Mouse (Mus musculus): Measurements from ENCODE around the gene Satb2. TPM values are rescaled to one million over a fixed set of nuclear protein-coding genes. Genes with fewer than 3 reads are reported as not detected.

The Satb2 gene
- total RNA-seq, 2 experiments from 2014 or later: 117 to 138 TPM

GRCm38 (mm10) chr1:56976044-56976824, 2.2 kb downstream of the Satb2 start:
- DNase-seq (ENCODE audit: extremely low spot score in 1 of 2, low spot score in 2 of 2): peak in 1 of 2 experiments; percentile 21
- intact Hi-C loops (cut with DNase I): loop anchor here (2.0 kb wide), 1 partner anchor 1087 kb away; no protein-coding TSS in a partner anchor

- DNase-seq (ENCODE audit: extremely low spot score in 1 of 2, low spot score in 2 of 2): no peak
- intact Hi-C loops (cut with DNase I): no loop called here
Measured at GRCm38 (mm10) chr1:56975546-56975945, 2.9 kb downstream of the Satb2 start.

GRCm38 (mm10) chr1:56974187-56974586, 4.3 kb downstream of the Satb2 start:
- no peak for DNase-seq (ENCODE audit: extremely low spot score in 1 of 2, low spot score in 2 of 2)
- intact Hi-C loops (cut with DNase I): loop anchor here (5.0 kb wide), 2 partner anchors 727 to 1012 kb away; no protein-coding TSS in a partner anchor

- intact Hi-C loops (cut with DNase I): loop anchor here (5.0 kb wide), 2 partner anchors 726 to 1011 kb away; no protein-coding TSS in a partner anchor
- DNase-seq (ENCODE audit: extremely low spot score in 1 of 2, low spot score in 2 of 2): no peak
Measured at GRCm38 (mm10) chr1:56973593-56973950, 4.9 kb downstream of the Satb2 start.

- DNase-seq (ENCODE audit: extremely low spot score in 1 of 2, low spot score in 2 of 2): peak; percentile 85 to 94
- intact Hi-C loops (cut with DNase I): loop anchor here (5.0 kb wide), 2 partner anchors 726 to 1011 kb away; no protein-coding TSS in a partner anchor
Measured at GRCm38 (mm10) chr1:56972950-56973592, 5.4 kb downstream of the Satb2 start.

GRCm38 (mm10) chr1:56972251-56972949, 6.0 kb downstream of the Satb2 start:
- intact Hi-C loops (cut with DNase I): loop anchor here (5.0 kb wide), 2 partner anchors 725 to 1010 kb away; no protein-coding TSS in a partner anchor
- DNase-seq (ENCODE audit: extremely low spot score in 1 of 2, low spot score in 2 of 2): peak in 1 of 2 experiments; percentile 74

- intact Hi-C loops (cut with DNase I): loop anchor here (5.0 kb wide), 2 partner anchors 725 to 1010 kb away; no protein-coding TSS in a partner anchor
- DNase-seq (ENCODE audit: extremely low spot score in 1 of 2, low spot score in 2 of 2): no peak
Measured at GRCm38 (mm10) chr1:56971942-56972250, 6.6 kb downstream of the Satb2 start.

GRCm38 (mm10) chr1:56971441-56971861, 7.0 kb downstream of the Satb2 start:
- DNase-seq (ENCODE audit: extremely low spot score in 1 of 2, low spot score in 2 of 2): peak in 1 of 2 experiments; percentile 51
- intact Hi-C loops (cut with DNase I): loop anchor here (5.0 kb wide), 2 partner anchors 724 to 1009 kb away; no protein-coding TSS in a partner anchor

GRCm38 (mm10) chr1:56970740-56971141, 7.7 kb downstream of the Satb2 start:
- intact Hi-C loops (cut with DNase I): loop anchor here (5.0 kb wide), 2 partner anchors 723 to 1008 kb away; no protein-coding TSS in a partner anchor
- no peak for DNase-seq (ENCODE audit: extremely low spot score in 1 of 2, low spot score in 2 of 2)

GRCm38 (mm10) chr1:56969364-56970360, 8.8 kb downstream of the Satb2 start:
- intact Hi-C loops (cut with DNase I): loop anchor here (5.0 kb wide), 2 partner anchors 722 to 1007 kb away; no protein-coding TSS in a partner anchor
- peak in 1 of 2 experiments; percentile 57 for DNase-seq (ENCODE audit: extremely low spot score in 1 of 2, low spot score in 2 of 2)

- intact Hi-C loops (cut with DNase I): no loop called here
- DNase-seq (ENCODE audit: extremely low spot score in 1 of 2, low spot score in 2 of 2): no peak
Measured at GRCm38 (mm10) chr1:56965879-56966579, 12.4 kb downstream of the Satb2 start.

GRCm38 (mm10) chr1:56964493-56964892, 14.0 kb downstream of the Satb2 start:
- intact Hi-C loops (cut with DNase I): no loop called here
- DNase-seq (ENCODE audit: extremely low spot score in 1 of 2, low spot score in 2 of 2): no peak

GRCm38 (mm10) chr1:56963291-56963690, 15.2 kb downstream of the Satb2 start:
- intact Hi-C loops (cut with DNase I): no loop called here

GRCm38 (mm10) chr1:56958996-56959395, 19.5 kb downstream of the Satb2 start:
- DNase-seq (ENCODE audit: extremely low spot score in 1 of 2, low spot score in 2 of 2): no peak
- intact Hi-C loops (cut with DNase I): no loop called here

More at GRCm38 (mm10) chr1:56963291-56963690, 15.2 kb downstream of the Satb2 start:
- DNase-seq (ENCODE audit: extremely low spot score in 1 of 2, low spot score in 2 of 2): no peak

GRCm38 (mm10) chr1:56957942-56958341, 20.5 kb downstream of the Satb2 start:
- no peak for DNase-seq (ENCODE audit: extremely low spot score in 1 of 2, low spot score in 2 of 2)

GRCm38 (mm10) chr1:56956811-56957210, 21.6 kb downstream of the Satb2 start:
- intact Hi-C loops (cut with DNase I): no loop called here
- no peak for DNase-seq (ENCODE audit: extremely low spot score in 1 of 2, low spot score in 2 of 2)

More at GRCm38 (mm10) chr1:56957942-56958341, 20.5 kb downstream of the Satb2 start:
- intact Hi-C loops (cut with DNase I): no loop called here

GRCm38 (mm10) chr1:56955739-56956085, 22.7 kb downstream of the Satb2 start:
- DNase-seq (ENCODE audit: extremely low spot score in 1 of 2, low spot score in 2 of 2): no peak
- intact Hi-C loops (cut with DNase I): no loop called here

Measured in left cerebral cortex, postnatal 10 days (tissue).